Mouse (Mus musculus): ENCODE measurements at regions not wholly inside any gene's neighbourhood (a gene's known extent, or its start where the extent isn't known, plus 50 kb on each side); places are given as distances from the start of the nearest gene placed in this dataset.

DNA sequence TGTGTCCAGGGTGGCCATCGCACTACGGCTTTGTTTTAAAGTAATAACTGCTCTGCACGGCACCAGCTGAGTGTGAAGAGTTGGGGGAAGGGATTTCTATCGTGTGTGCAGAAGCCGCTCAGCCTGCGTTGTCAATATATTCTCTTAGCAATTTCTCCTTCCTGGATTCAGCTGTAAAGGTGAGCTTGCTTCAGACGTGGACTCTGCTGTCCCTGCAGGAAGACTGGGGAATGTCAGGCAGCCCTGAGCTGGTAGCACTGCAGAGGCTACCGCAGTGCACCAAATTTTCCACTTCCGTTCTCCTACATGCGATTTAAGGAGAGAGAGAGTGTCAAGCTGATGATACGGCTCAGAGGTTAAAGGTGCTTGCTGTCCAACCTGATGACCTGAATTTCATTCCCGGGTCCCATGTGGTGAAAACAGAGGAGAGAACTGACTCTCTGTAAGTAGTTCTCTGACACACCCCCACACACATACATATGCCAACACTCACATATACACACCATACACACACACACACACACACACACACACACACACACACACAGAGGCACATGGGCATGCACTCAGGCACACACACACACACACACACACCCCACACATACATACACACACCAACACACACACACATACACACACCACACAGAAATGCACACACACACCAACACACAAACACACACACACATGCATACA, 59.9 kb upstream of the Prelid3b start:
- H3K4me3 ChIP-seq (ENCODE audit: low read depth, low read length) = no peak overlapping the region
- no peak overlapping the region for H3K9ac ChIP-seq (ENCODE audit: low read depth, poor library complexity, severe bottlenecking)
- H3K36me3 ChIP-seq (ENCODE audit: control insufficient read depth, insufficient read depth, low read length, poor library complexity, severe bottlenecking) = no peaks in the 10 kb centered on the region
- TF ChIP-seq CTCF (IDR thresholded peaks at IDR 0.05; ENCODE audit: low read depth, low read length) (no peak), POLR2A (IDR thresholded peaks at IDR 0.05; ENCODE audit: insufficient read depth, low read length) (no peak), EP300 (IDR thresholded peaks at IDR 0.05; ENCODE audit: insufficient read depth, low read depth, low read length) (no peak)
- H3K27me3 ChIP-seq (ENCODE audit: control insufficient read depth, insufficient read depth, low read length, poor library complexity, severe bottlenecking) = no peaks in the 10 kb centered on the region
- H3K27ac ChIP-seq (ENCODE audit: insufficient read depth, low read length) = no peak overlapping the region
- H3K4me1 ChIP-seq (ENCODE audit: control insufficient read depth, insufficient read depth, low read length) = no peaks in the 10 kb centered on the region
- H3K9me3 ChIP-seq (replicated peaks; ENCODE audit: control insufficient read depth, insufficient read depth, low read length, poor library complexity, severe bottlenecking) = no peaks in the 10 kb centered on the region

DNA sequence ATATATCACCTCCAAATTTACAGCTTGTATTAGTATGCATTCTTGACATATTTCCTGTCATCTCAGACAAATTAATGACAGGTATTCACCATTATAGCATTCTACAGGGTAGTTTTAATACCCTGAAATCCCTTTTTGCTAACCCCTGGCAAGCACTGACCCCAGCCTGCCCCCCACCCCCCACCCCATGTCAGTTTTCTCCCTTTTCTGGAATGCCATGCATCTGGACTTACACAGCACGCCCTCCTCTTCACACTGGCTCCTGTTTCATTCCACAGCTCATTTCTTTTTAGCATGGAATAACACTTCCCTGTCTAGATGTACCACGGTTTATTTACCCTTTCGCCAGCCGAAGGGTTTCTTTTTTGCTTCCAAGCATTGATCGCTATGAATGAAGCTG, 67.8 kb upstream of the Prelid3b start:
- H3K4me1 ChIP-seq (ENCODE audit: control insufficient read depth, insufficient read depth, low read length) = no peaks in the 10 kb centered on the region
- H3K36me3 ChIP-seq (ENCODE audit: control insufficient read depth, insufficient read depth, low read length, poor library complexity, severe bottlenecking) = no peaks in the 10 kb centered on the region
- no peaks in the 10 kb centered on the region for H3K27me3 ChIP-seq (ENCODE audit: control insufficient read depth, insufficient read depth, low read length, poor library complexity, severe bottlenecking)
- H3K4me3 ChIP-seq (ENCODE audit: low read depth, low read length) = no peak overlapping the region
- TF ChIP-seq EP300 (IDR thresholded peaks at IDR 0.05; ENCODE audit: insufficient read depth, low read depth, low read length) (no peak), CTCF (IDR thresholded peaks at IDR 0.05; ENCODE audit: low read depth, low read length) (no peak), POLR2A (IDR thresholded peaks at IDR 0.05; ENCODE audit: insufficient read depth, low read length) (no peak)
- H3K9ac ChIP-seq (ENCODE audit: low read depth, poor library complexity, severe bottlenecking) = no peak overlapping the region
- H3K9me3 ChIP-seq (replicated peaks; ENCODE audit: control insufficient read depth, insufficient read depth, low read length, poor library complexity, severe bottlenecking) = no peaks in the 10 kb centered on the region
- H3K27ac ChIP-seq (ENCODE audit: insufficient read depth, low read length) = no peak overlapping the region

DNA sequence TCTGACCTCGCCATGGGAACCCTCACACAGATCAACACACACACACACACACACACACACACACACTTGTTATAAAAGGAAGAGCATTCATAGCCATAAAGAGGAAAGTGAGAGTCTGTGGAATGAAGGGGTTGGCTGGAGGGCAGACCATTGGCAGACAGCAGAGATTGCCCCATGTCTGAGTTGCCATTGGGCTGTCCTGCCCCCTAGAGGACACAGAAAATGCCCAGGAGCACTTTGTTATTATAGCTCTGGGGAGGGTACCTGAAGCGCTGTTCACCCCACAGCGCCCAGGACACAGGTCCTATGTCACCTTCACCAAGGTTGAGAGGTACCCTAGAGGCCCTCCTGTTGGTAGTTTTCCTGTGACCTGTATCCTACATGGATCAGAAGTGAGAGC, 74.3 kb upstream of the Prelid3b start:
- no peaks in the 10 kb centered on the region for H3K9me3 ChIP-seq (replicated peaks; ENCODE audit: control insufficient read depth, insufficient read depth, low read length, poor library complexity, severe bottlenecking)
- H3K4me3 ChIP-seq (ENCODE audit: low read depth, low read length) = no peak overlapping the region
- H3K36me3 ChIP-seq (ENCODE audit: control insufficient read depth, insufficient read depth, low read length, poor library complexity, severe bottlenecking) = no peaks in the 10 kb centered on the region
- H3K27ac ChIP-seq (ENCODE audit: insufficient read depth, low read length) = no peak overlapping the region
- no peaks in the 10 kb centered on the region for H3K27me3 ChIP-seq (ENCODE audit: control insufficient read depth, insufficient read depth, low read length, poor library complexity, severe bottlenecking)
- no peak overlapping the region for H3K9ac ChIP-seq (ENCODE audit: low read depth, poor library complexity, severe bottlenecking)
- TF ChIP-seq CTCF (IDR thresholded peaks at IDR 0.05; ENCODE audit: low read depth, low read length) = peak; percentile 26
- no peak for TF ChIP-seq EP300 (IDR thresholded peaks at IDR 0.05; ENCODE audit: insufficient read depth, low read depth, low read length)
- no peaks in the 10 kb centered on the region for H3K4me1 ChIP-seq (ENCODE audit: control insufficient read depth, insufficient read depth, low read length)

DNA sequence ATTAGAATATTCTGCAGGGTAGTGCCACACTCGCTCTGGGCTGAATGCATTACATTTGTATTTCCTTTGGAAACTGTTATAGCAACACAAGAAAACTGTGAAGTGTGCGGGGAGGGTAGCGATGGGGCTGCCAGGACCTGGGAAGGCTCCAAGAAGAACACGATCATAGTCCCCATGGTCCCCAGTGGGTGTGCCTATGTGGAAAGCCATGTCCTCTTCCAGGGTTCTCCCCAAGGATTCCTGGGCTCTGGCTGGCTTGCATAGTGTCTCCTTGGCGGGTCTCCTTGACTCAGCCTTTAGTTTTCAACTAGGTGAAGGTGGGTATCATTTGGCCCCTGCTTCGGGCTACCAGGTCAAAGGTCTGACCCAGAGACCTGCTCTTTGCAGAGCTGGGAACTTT, 74.8 kb upstream of the Prelid3b start:
- H3K4me1 ChIP-seq (ENCODE audit: control insufficient read depth, insufficient read depth, low read length) = no peaks in the 10 kb centered on the region
- TF ChIP-seq EP300 (IDR thresholded peaks at IDR 0.05; ENCODE audit: insufficient read depth, low read depth, low read length) (no peak), POLR2A (IDR thresholded peaks at IDR 0.05; ENCODE audit: insufficient read depth, low read length) (no peak), CTCF (IDR thresholded peaks at IDR 0.05; ENCODE audit: low read depth, low read length) (no peak)
- H3K36me3 ChIP-seq (ENCODE audit: control insufficient read depth, insufficient read depth, low read length, poor library complexity, severe bottlenecking) = no peaks in the 10 kb centered on the region
- H3K9ac ChIP-seq (ENCODE audit: low read depth, poor library complexity, severe bottlenecking) = no peak overlapping the region
- H3K27me3 ChIP-seq (ENCODE audit: control insufficient read depth, insufficient read depth, low read length, poor library complexity, severe bottlenecking) = no peaks in the 10 kb centered on the region
- H3K9me3 ChIP-seq (replicated peaks; ENCODE audit: control insufficient read depth, insufficient read depth, low read length, poor library complexity, severe bottlenecking) = no peaks in the 10 kb centered on the region
- no peak overlapping the region for H3K4me3 ChIP-seq (ENCODE audit: low read depth, low read length)
- H3K27ac ChIP-seq (ENCODE audit: insufficient read depth, low read length) = no peak overlapping the region

DNA sequence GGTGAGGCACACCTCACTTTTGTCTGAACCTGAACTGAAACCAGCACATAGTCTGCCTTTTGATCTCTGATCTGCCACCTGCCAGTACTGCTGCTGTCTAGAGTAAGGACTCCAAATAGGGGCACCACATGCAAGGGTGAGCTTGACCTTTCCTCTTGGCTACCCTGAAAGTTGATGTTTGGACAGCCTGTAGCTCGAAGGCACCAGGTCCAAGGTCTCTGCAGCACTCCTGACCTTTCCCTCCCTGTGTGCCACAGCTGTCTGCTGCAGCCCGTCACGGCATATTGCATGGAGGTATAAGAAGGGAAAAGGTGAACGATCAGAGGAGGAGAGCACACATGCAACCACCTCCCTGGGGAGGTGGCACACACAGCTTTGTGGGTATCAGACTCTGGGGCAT, 75.9 kb upstream of the Prelid3b start:
- TF ChIP-seq POLR2A (IDR thresholded peaks at IDR 0.05; ENCODE audit: insufficient read depth, low read length) (no peak), CTCF (IDR thresholded peaks at IDR 0.05; ENCODE audit: low read depth, low read length) (no peak), EP300 (IDR thresholded peaks at IDR 0.05; ENCODE audit: insufficient read depth, low read depth, low read length) (no peak)
- Histone ChIP-seq H3K9ac (ENCODE audit: low read depth, poor library complexity, severe bottlenecking) (no peak overlapping the region), H3K27ac (ENCODE audit: insufficient read depth, low read length) (no peak overlapping the region), H3K4me3 (ENCODE audit: low read depth, low read length) (no peak overlapping the region), H3K9me3 (replicated peaks; ENCODE audit: control insufficient read depth, insufficient read depth, low read length, poor library complexity, severe bottlenecking) (no peaks in the 10 kb centered on the region), H3K27me3 (ENCODE audit: control insufficient read depth, insufficient read depth, low read length, poor library complexity, severe bottlenecking) (no peaks in the 10 kb centered on the region), H3K36me3 (ENCODE audit: control insufficient read depth, insufficient read depth, low read length, poor library complexity, severe bottlenecking) (no peaks in the 10 kb centered on the region), H3K4me1 (ENCODE audit: control insufficient read depth, insufficient read depth, low read length) (no peaks in the 10 kb centered on the region)

DNA sequence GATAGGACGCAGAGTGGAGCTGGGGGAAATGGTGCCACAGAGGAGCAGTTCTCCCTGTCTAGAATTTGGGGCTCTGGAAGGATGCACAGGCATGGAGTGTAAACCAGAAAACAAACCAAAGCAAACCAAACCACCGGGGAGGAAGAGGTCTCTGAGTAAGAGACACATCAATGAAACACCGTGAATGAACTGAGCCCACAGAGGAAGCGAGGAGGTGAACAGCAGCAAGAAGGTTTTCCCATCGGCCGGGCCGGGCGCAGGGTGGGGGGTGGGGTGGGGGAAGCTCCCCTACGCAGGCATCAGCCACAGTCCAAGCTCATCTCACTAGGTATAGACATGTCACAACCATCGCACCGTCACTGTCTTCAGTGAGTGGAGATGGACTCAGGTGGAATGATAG, 82.9 kb upstream of the Prelid3b start:
- H3K4me1 ChIP-seq (ENCODE audit: control insufficient read depth, insufficient read depth, low read length) = no peaks in the 10 kb centered on the region
- no peak for TF ChIP-seq CTCF (IDR thresholded peaks at IDR 0.05; ENCODE audit: low read depth, low read length)
- TF ChIP-seq EP300 (IDR thresholded peaks at IDR 0.05; ENCODE audit: insufficient read depth, low read depth, low read length) = no peak
- TF ChIP-seq POLR2A (IDR thresholded peaks at IDR 0.05; ENCODE audit: insufficient read depth, low read length) = no peak
- no peak overlapping the region for H3K9ac ChIP-seq (ENCODE audit: low read depth, poor library complexity, severe bottlenecking)
- H3K9me3 ChIP-seq (replicated peaks; ENCODE audit: control insufficient read depth, insufficient read depth, low read length, poor library complexity, severe bottlenecking) = no peaks in the 10 kb centered on the region
- H3K36me3 ChIP-seq (ENCODE audit: control insufficient read depth, insufficient read depth, low read length, poor library complexity, severe bottlenecking) = no peaks in the 10 kb centered on the region
- no peak overlapping the region for H3K27ac ChIP-seq (ENCODE audit: insufficient read depth, low read length)
- no peaks in the 10 kb centered on the region for H3K27me3 ChIP-seq (ENCODE audit: control insufficient read depth, insufficient read depth, low read length, poor library complexity, severe bottlenecking)
- H3K4me3 ChIP-seq (ENCODE audit: low read depth, low read length) = no peak overlapping the region
